Mouse (Mus musculus): ENCODE measurements around the gene Pld5. TPM values are rescaled to one million over a fixed set of nuclear protein-coding genes. Genes with fewer than 3 reads are reported as not detected.
A peak's percentile ranks its signal among the peaks of the same experiment; 100 is the strongest.
"Not testable (repeated sequence)": the region's sequence is repeated elsewhere in the genome, so short reads cannot be mapped to it uniquely, and the experiment has no call there.

The Pld5 gene
- polyA plus RNA-seq, 1 experiment from 2014 or later, result 0.48 TPM

DNA sequence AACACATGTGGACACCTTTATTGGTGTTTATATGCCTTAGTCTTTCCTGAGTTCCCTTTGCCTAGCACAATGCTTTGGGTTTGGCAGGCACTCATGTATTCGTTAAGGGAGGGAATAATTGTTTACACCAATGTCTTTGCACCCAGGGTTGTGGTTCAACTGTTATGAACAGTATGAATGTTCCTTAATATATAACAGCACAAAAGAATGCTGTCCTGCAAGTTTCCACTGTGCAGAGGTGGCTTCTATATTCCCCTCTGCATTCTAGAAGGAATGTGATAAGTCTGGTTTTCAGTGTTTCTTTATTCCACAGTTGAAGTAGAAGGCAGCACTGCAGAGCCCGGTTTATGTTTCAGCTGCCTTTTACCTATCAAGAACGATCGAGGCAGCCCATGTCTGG, 286.2 kb downstream of the Pld5 start:
- ATAC-seq (ENCODE audit: insufficient read depth, low FRiP score, low read depth), result no peak; the same call in 1 of the 2 replicates
- no peaks in the 10 kb centered on the region for H3K9me3 ChIP-seq
- H3K4me3 ChIP-seq (replicated peaks), result no peak overlapping the region
- no peak overlapping the region for H3K4me2 ChIP-seq
- H3K4me1 ChIP-seq, result no peaks in the 10 kb centered on the region
- no peak overlapping the region for H3K27ac ChIP-seq
- H3K27me3 ChIP-seq (replicated peaks), result no peaks in the 10 kb centered on the region
- H3K36me3 ChIP-seq, result no peaks in the 10 kb centered on the region
- H3K9ac ChIP-seq, result no peak overlapping the region
- 66% methylated on average over 4 of the region's 4 CpGs for WGBS

DNA sequence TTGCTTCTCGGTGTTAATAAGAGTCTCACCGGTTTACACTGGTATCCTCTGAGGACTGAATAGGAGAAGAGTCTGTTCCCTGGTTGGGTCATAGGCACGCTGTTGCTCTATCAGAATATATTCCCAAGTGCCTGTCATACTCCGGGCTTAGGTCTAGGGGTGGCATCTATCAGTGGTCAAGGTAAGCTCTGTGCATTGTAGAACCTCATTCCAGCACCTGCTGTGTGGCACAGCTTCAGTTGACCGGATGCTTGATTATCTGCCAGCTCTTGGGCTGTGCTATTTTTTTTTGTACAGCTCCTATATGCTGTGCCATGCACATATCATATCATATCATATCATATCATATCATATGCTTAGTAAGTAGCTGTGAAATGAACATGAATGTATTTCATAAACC, 286.7 kb downstream of the Pld5 start:
- H3K4me1 ChIP-seq, result no peaks in the 10 kb centered on the region
- H3K4me2 ChIP-seq, result no peak overlapping the region
- H3K27me3 ChIP-seq (replicated peaks), result no peaks in the 10 kb centered on the region
- WGBS, result 92% methylated on average over 5 of the region's 5 CpGs
- no peaks in the 10 kb centered on the region for H3K9me3 ChIP-seq
- no peaks in the 10 kb centered on the region for H3K36me3 ChIP-seq
- H3K4me3 ChIP-seq (replicated peaks), result no peak overlapping the region
- no peak overlapping the region for H3K27ac ChIP-seq
- ATAC-seq (ENCODE audit: insufficient read depth, low FRiP score, low read depth), result no peak
- no peak overlapping the region for H3K9ac ChIP-seq

DNA sequence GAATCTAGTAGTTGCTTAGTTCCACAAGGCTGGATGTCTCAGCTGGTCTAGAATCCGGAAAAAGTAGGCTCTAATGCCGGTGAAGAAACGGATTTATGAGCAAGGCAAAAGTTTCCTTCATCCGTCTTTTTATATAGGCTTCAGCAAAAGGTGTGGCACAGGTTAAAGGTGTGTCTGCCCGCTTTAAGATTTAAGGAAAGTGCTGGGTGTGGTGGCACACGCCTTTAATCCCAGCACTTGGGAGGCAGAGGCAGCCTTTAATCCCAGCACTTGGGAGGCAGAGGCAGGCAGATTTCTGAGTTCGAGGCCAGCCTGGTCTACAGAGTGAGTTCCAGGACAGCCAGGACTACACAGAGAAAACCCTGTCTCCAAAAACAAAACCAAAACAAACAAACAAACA, 296.1 kb downstream of the Pld5 start, which contains the start of gene Rbm8a2:
Gene Rbm8a2 (minus strand): TSS at position 101 of the 400 bp plus-strand sequence.
- not testable (repeated sequence) for H3K4me2 ChIP-seq; H3K36me3 ChIP-seq; ATAC-seq (ENCODE audit: insufficient read depth, low FRiP score, low read depth); H3K27me3 ChIP-seq (replicated peaks); H3K27ac ChIP-seq; H3K9ac ChIP-seq; H3K4me3 ChIP-seq (replicated peaks); H3K4me1 ChIP-seq; H3K9me3 ChIP-seq
- WGBS, result 92% methylated on average over 7 of the region's 7 CpGs

- no peaks in the 10 kb centered on the region for H3K27me3 ChIP-seq (replicated peaks)
- 83% methylated on average over 5 of the region's 5 CpGs for WGBS
- no peaks in the 10 kb centered on the region for H3K36me3 ChIP-seq
- H3K9ac ChIP-seq, result no peak overlapping the region
- no peak overlapping the region for H3K4me2 ChIP-seq
- H3K4me3 ChIP-seq (replicated peaks), result no peak overlapping the region
- no peak for ATAC-seq (ENCODE audit: insufficient read depth, low FRiP score, low read depth)
- no peaks in the 10 kb centered on the region for H3K4me1 ChIP-seq
- no peak overlapping the region for H3K27ac ChIP-seq
- no peaks in the 10 kb centered on the region for H3K9me3 ChIP-seq
These were observed 304.4 kb downstream of the Pld5 start for GRCm38 (mm10) chr1:175970710-175971109.

DNA sequence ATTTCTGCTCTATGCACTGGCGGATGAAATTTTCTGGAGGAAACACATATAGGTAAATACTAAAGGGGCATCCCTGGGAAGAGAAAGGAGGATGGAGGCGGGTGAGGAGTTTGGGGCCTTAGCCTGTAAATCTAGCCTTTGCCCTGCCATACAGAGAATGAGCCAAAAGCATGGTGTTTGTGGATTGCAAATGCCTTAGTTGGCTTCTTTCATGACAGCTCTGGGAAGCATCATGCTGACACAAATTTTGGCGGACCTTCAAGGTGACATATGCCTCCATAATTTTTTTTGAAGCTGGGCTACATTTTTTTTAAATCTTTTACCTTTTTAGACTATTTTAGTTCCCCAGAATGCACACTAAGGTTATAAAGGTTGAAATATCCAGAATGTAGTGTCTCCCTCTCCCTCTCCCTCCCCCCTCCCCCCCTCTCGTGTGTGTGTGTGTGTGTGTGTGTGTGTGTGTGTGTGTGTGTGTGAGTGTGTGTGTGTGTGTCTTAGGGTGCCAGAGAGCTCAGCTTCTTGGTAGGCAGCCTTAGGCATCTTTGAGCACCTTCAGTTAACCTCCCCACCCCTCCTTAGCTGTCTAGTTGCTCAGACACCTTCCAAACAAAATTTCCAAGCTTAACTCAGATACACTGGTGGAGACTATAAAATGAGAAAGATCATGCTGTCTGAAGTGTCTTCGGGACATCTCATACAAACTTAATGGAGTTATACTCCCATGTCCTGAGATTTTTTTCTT, 307.9 kb downstream of the Pld5 start:
- 78% methylated on average over 5 of the region's 5 CpGs for WGBS
- ATAC-seq (ENCODE audit: insufficient read depth, low FRiP score, low read depth), result no peak
- H3K9me3 ChIP-seq, result no peaks in the 10 kb centered on the region

GRCm38 (mm10) chr1:175961786-175962185, 313.3 kb downstream of the Pld5 start:
- Histone ChIP-seq H3K27me3 (replicated peaks) (no peaks in the 10 kb centered on the region), H3K4me2 (no peak overlapping the region), H3K36me3 (no peaks in the 10 kb centered on the region), H3K4me3 (replicated peaks) (no peak overlapping the region), H3K27ac (no peak overlapping the region), H3K9ac (no peak overlapping the region), H3K4me1 (no peaks in the 10 kb centered on the region), H3K9me3 (no peaks in the 10 kb centered on the region)
- WGBS, result 83% methylated on average over 2 of the region's 2 CpGs
- ATAC-seq (ENCODE audit: insufficient read depth, low FRiP score, low read depth), result no peak

More for the DNA sequence above, 307.9 kb downstream of the Pld5 start:
- no peaks in the 10 kb centered on the region for H3K27me3 ChIP-seq (replicated peaks)
- H3K4me3 ChIP-seq (replicated peaks), result no peak overlapping the region
- no peak overlapping the region for H3K27ac ChIP-seq
- H3K4me1 ChIP-seq, result no peaks in the 10 kb centered on the region
- H3K4me2 ChIP-seq, result no peak overlapping the region
- no peaks in the 10 kb centered on the region for H3K36me3 ChIP-seq
- no peak overlapping the region for H3K9ac ChIP-seq

DNA sequence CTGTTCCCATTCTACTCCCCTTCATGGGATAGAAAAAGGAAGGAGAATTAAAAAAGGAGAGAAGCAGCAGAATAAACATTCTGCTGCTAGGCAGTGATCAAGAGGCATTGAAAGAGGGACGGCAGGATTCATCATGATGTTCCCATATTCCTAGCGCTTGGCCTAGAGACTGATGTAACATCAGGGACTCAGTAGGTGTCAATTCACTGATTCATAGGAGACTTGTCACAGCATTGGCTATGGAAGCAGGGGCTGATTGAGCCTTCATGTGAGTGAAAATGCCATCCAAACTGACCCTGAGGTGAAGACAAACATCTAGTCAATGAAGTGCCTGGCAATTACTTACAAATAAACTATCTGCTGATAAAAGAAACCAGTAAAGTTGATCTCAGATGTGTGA, 324.3 kb downstream of the Pld5 start:
- WGBS, result 86% methylated on average over 2 of the region's 2 CpGs
- Histone ChIP-seq H3K27me3 (replicated peaks) (no peaks in the 10 kb centered on the region), H3K27ac (no peak overlapping the region), H3K4me2 (no peak overlapping the region), H3K9me3 (no peaks in the 10 kb centered on the region), H3K36me3 (no peaks in the 10 kb centered on the region), H3K9ac (no peak overlapping the region), H3K4me3 (replicated peaks) (no peak overlapping the region), H3K4me1 (no peaks in the 10 kb centered on the region)
- no peak for ATAC-seq (ENCODE audit: insufficient read depth, low FRiP score, low read depth)

- Histone ChIP-seq H3K36me3 (no peaks in the 10 kb centered on the region), H3K9ac (no peak overlapping the region), H3K27me3 (replicated peaks) (no peaks in the 10 kb centered on the region), H3K4me1 (no peaks in the 10 kb centered on the region), H3K9me3 (no peaks in the 10 kb centered on the region), H3K4me2 (no peak overlapping the region), H3K4me3 (replicated peaks) (no peak overlapping the region), H3K27ac (no peak overlapping the region)
- no peak for ATAC-seq (ENCODE audit: insufficient read depth, low FRiP score, low read depth)
- WGBS, result 84% methylated on average over 3 of the region's 3 CpGs
These were observed 324.7 kb downstream of the Pld5 start for GRCm38 (mm10) chr1:175950421-175950820.

DNA sequence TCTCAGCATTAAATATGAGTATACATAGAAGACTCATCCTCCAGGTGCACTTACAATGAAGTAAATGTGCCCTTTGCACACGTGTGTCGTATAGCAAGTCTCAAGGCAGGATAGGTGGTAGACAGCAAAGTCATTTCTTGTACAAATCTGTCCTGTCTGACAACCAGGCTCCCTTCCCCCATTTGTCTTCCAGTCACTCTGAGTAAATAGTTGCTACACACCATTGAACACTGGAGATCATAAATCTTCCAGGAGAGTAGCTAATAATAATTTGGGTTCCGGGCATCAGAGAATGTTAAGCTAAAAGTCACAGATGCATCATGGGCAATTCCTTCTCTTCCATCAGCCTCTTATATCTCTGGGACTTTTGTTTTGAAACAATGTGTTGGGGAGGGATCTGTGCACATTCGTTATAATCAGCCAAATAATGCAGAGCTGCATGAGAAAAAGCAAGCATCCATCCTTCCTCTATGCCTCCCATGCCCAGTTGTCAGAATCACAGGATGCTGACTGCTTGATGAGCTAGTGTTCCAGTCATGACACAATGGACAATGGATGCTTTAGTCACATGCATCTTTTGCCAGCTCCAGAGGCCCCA, 328.3 kb downstream of the Pld5 start:
- Histone ChIP-seq H3K4me2 (no peak overlapping the region), H3K4me1 (no peaks in the 10 kb centered on the region), H3K27me3 (replicated peaks) (no peaks in the 10 kb centered on the region), H3K36me3 (no peaks in the 10 kb centered on the region), H3K9ac (no peak overlapping the region), H3K4me3 (replicated peaks) (no peak overlapping the region), H3K9me3 (no peaks in the 10 kb centered on the region), H3K27ac (no peak overlapping the region)
- no peak for ATAC-seq (ENCODE audit: insufficient read depth, low FRiP score, low read depth)
- WGBS, result 52% methylated on average over 4 of the region's 4 CpGs

DNA sequence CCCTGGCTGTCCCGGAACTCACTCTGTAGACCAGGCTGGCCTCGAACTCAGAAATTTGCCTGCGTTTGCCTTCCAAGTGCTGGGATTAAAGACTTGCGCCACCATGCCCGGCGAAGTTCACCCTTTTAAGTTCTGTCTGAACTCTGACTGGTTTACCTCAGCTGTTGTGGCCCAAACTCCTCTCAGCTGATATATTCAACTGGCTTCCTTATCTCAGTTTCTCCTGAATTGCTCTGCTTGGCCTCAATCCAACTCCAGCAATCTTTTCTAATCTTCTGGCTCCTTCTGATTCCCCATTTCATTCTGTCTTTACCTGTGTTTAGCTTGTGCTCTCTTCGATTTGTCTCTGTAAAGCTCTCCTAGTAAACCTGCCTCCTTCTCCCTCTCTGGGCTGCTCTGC, 331.9 kb downstream of the Pld5 start:
- Histone ChIP-seq H3K27me3 (replicated peaks) (no peaks in the 10 kb centered on the region), H3K4me3 (replicated peaks) (no peak overlapping the region), H3K27ac (no peak overlapping the region), H3K36me3 (no peaks in the 10 kb centered on the region), H3K4me1 (no peaks in the 10 kb centered on the region), H3K4me2 (no peak overlapping the region), H3K9ac (no peak overlapping the region), H3K9me3 (no peaks in the 10 kb centered on the region)
- ATAC-seq (ENCODE audit: insufficient read depth, low FRiP score, low read depth), result no peak
- 86% methylated on average over 7 of the region's 7 CpGs for WGBS

DNA sequence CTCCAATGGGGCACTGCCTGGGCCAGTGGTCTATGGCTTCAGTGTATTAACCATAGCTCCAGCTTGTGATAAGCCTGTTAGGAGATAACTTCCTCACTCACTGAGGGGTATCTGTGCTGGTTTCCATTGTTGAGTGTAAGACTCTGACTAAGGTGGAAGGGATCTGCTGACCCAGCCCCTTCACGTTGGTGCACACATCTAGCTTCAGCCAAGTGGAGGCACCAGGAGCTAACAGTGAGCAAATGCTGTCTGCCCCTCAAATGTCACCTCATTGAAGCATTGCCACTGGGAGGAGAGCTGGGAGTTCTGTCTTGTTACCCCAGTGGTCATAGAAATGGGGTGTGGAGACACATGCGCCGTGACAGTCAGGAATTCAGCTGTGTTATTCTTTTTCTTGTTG, 336.4 kb downstream of the Pld5 start:
- no peak overlapping the region for H3K4me3 ChIP-seq (replicated peaks)
- ATAC-seq (ENCODE audit: insufficient read depth, low FRiP score, low read depth), result no peak

DNA sequence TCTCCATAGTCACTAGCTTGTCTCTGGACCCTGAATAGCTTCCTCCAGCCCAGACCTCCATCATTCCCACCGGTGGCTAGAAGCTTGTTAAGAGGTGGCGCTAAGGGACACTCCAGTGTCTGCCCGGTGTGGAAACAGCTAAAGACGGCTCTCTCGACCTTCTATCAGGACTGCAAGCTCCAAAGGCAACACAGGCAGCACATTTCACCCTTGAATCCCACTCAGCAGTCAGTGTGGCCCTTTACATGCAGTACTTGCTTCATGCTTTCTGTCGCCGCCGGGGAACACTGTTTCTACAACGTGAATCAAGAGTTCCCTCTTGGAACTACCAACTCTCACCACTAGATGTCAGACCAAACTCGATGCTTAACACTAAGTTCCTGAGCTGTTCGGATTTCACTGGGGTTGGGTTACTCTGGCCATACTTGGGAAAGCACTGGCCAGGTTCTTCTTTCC, 338.8 kb downstream of the Pld5 start:
- peak; percentile 58; the same call in 1 of the 2 replicates for ATAC-seq (ENCODE audit: insufficient read depth, low FRiP score, low read depth)
- no peak overlapping the region for H3K27ac ChIP-seq
- no peaks in the 10 kb centered on the region for H3K36me3 ChIP-seq
- 14% methylated on average over 11 of the region's 11 CpGs for WGBS
- H3K9ac ChIP-seq, result no peak overlapping the region
- no peaks in the 10 kb centered on the region for H3K4me1 ChIP-seq
- no peaks in the 10 kb centered on the region for H3K27me3 ChIP-seq (replicated peaks)
- H3K4me3 ChIP-seq (replicated peaks), result no peak overlapping the region
- H3K4me2 ChIP-seq, result peak overlapping the region; percentile 46
- H3K9me3 ChIP-seq, result no peaks in the 10 kb centered on the region

More for the DNA sequence above, 336.4 kb downstream of the Pld5 start:
- Histone ChIP-seq H3K27ac (no peak overlapping the region), H3K9me3 (no peaks in the 10 kb centered on the region), H3K4me1 (no peaks in the 10 kb centered on the region), H3K4me2 (no peak overlapping the region), H3K36me3 (no peaks in the 10 kb centered on the region), H3K27me3 (replicated peaks) (no peaks in the 10 kb centered on the region), H3K9ac (no peak overlapping the region)
- 86% methylated on average over 3 of the region's 3 CpGs for WGBS
